Mouse (Mus musculus) liver, embryonic 15.5 days (tissue): Measurements from ENCODE around the gene Cox7a1. TPM values are rescaled to one million over a fixed set of nuclear protein-coding genes. Genes with fewer than 3 reads are reported as not detected.

Experiments used
- ATAC-seq: fragments of 200-750 bp; cut with Nextera tagmentation; 2 replicates; pipeline ENCODE4 v1.8.0; 2017; ENCODE audit warnings: moderate number of reproducible peaks, mild to moderate bottlenecking, moderate library complexity; ENCODE audit not compliant: insufficient read depth
- H3K27ac ChIP-seq: fragments of 300-500 bp; sonication (generic); replicated peaks from 2 replicates; pipeline ENCODE4 v1.5.1; 2015; ENCODE audit warnings: mild to moderate bottlenecking, inconsistent platforms
- H3K27me3 ChIP-seq: fragments of 300-500 bp; sonication (generic); 2 replicates; pipeline ENCODE4 v1.6.1; 2015; ENCODE audit warnings: mild to moderate bottlenecking, inconsistent platforms
- H3K36me3 ChIP-seq: fragments of 300-500 bp; sonication (generic); replicated peaks from 2 replicates; pipeline ENCODE4 v1.6.1; 2015; ENCODE audit warnings: moderate library complexity, mild to moderate bottlenecking, inconsistent platforms
- H3K4me1 ChIP-seq: fragments of 300-500 bp; sonication (generic); replicated peaks from 2 replicates; pipeline ENCODE4 v1.6.1; 2015; ENCODE audit warnings: inconsistent platforms
- H3K4me2 ChIP-seq: fragments of 300-500 bp; sonication (generic); 2 replicates; pipeline ENCODE4 v1.6.1; 2015; ENCODE audit warnings: moderate library complexity, mild to moderate bottlenecking, inconsistent platforms
- H3K4me3 ChIP-seq: fragments of 300-500 bp; sonication (generic); replicated peaks from 2 replicates; pipeline ENCODE4 v1.5.1; 2015; ENCODE audit warnings: mild to moderate bottlenecking, inconsistent platforms
- H3K9ac ChIP-seq: fragments of 300-500 bp; sonication (generic); 2 replicates; pipeline ENCODE4 v1.6.1; 2015; ENCODE audit warnings: moderate library complexity, mild to moderate bottlenecking, inconsistent platforms
- H3K9me3 ChIP-seq: fragments of 300-500 bp; sonication (generic); replicated peaks from 2 replicates; pipeline ENCODE4 v1.6.1; 2016; ENCODE audit warnings: inconsistent platforms
- WGBS: fragments of 180-500 bp; shearing (Covaris S2); methylation state at CpG from one replicate; pipeline ENCODE4 v1.1.7; 2015; ENCODE audit warnings: mixed read lengths; ENCODE audit not compliant: insufficient replicate concordance; 5-methylcytosine and 5-hydroxymethylcytosine counted together
- polyA plus RNA-seq: library from polyadenylated mRNA; unstranded; fragments of >200 nt; fragmentation: Nextera tagmentation; extraction: Ambion mirVana; gene quantifications from 2 replicates; pipeline ENCODE4 v1.2.1, GENCODE M21; 2015

Gene Cox7a1
- 5.6 and 7.7 TPM in 2 replicates for polyA plus RNA-seq

- no peaks in the 10 kb centered on the region for H3K9me3 ChIP-seq
- WGBS, result 0% methylated on average over 11 of the region's 11 CpGs
- 0 out of 2 replicates have a peak within 1 kb of the TSS, but pooled peaks have one; percentile 2 for H3K27ac ChIP-seq
These were observed at the start of gene Cox7a1 for GRCm38 (mm10) chr7:30183879-30184289. Cox7a1 (plus strand) TSS chr7:30184144.

DNA sequence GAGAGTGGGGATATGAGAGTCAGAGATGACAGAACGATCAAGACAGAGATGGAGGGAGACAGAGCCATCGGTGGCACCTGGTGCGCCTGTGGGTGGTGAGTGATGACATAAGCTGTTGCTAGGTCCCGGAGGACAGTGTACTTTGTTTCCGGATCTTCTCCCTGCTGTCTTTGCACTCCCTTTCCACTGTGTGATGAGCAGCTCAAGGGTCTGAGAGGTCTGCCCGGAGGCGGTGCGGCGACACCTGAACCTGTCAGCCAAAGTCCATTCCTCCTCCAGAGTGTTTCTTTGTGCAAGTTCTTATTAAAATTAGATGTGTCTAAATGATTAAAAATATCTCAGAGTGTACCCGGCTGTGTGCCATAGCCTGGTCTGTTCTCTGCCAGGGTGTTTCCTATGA lies 47.1 kb upstream of the Cox7a1 start:
- Histone ChIP-seq H3K36me3 (peaks cover 21% of the 10 kb centered on the region), H3K9ac (no peak overlapping the region), H3K4me2 (no peak overlapping the region), H3K27ac (no peak overlapping the region), H3K4me1 (no peaks in the 10 kb centered on the region), H3K27me3 (no peaks in the 10 kb centered on the region), H3K4me3 (no peak overlapping the region), H3K9me3 (no peaks in the 10 kb centered on the region)
- 79% methylated on average over 10 of the region's 10 CpGs for WGBS
- no peak for ATAC-seq

More at GRCm38 (mm10) chr7:30183879-30184289, at the start of gene Cox7a1:
- Histone ChIP-seq H3K4me1 (peaks cover 17% of the 10 kb centered on the region), H3K9ac (no peak within 1 kb of the TSS), H3K36me3 (peaks cover 38% of the 10 kb centered on the region), H3K27me3 (no peaks in the 10 kb centered on the region), H3K4me2 (peak within 1 kb of the TSS; percentile 66), H3K4me3 (peak within 1 kb of the TSS; percentile 37)
- ATAC-seq, result peak; percentile 84

GRCm38 (mm10) chr7:30143170-30143554 lies 40.8 kb upstream of the Cox7a1 start:
- H3K9ac ChIP-seq, result peak overlapping the region; percentile 15; the same call in 1 of the 2 replicates
- H3K36me3 ChIP-seq, result no peaks in the 10 kb centered on the region
- H3K4me1 ChIP-seq, result 0 out of 2 replicates have a peak, but pooled peaks cover 4% of the 10 kb centered on the region
- H3K9me3 ChIP-seq, result no peaks in the 10 kb centered on the region
- peaks cover 8% of the 10 kb centered on the region; the same call in 1 of the 2 replicates for H3K27me3 ChIP-seq
- no peak for ATAC-seq
- H3K4me2 ChIP-seq, result peak overlapping the region; percentile 60
- H3K4me3 ChIP-seq, result peak overlapping the region; percentile 53
- WGBS, result 14% methylated on average over 8 of the region's 8 CpGs
- no peak overlapping the region for H3K27ac ChIP-seq

DNA sequence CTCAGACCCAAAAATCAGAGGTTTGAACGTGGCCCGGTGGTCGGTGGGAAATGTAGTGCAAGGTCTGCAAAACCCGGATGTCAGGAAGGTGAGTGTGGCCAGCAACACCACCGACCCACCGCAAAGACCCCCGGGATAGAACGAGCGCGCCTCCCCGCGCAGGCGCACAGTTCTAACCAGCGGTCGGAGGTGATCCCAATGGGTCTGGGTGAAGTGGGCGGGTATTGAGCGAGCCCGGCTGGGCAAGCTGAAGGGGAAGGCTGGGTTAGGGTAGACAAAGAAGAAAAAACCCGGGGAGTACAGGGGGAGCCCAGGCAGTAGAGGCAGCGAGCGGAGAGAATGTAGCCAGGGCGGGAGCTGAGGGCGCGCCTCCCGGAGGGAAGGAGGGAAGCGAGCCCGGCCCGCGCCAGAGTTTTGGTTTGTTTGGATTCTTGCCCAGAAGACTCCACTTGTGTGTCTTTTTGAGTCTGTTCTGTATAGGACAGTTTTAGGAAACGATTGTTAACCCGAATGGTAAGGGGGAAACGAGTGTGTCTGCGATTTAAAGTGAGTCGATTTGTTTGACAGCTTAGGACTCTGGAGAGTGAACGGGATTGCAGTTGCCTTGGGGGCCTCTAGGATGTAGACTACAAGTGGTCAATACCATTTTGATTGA lies 40.3 kb upstream of the Cox7a1 start:
- Histone ChIP-seq H3K36me3 (no peaks in the 10 kb centered on the region), H3K27ac (no peak overlapping the region; the same call in 1 of the 2 replicates), H3K4me1 (0 out of 2 replicates have a peak, but pooled peaks cover 4% of the 10 kb centered on the region), H3K9ac (peak overlapping the region; percentile 15; the same call in 1 of the 2 replicates), H3K9me3 (no peaks in the 10 kb centered on the region), H3K4me3 (peak overlapping the region; percentile 53), H3K4me2 (peak overlapping the region; percentile 60), H3K27me3 (peaks cover 8% of the 10 kb centered on the region; the same call in 1 of the 2 replicates)
- peak; percentile 60 for ATAC-seq
- WGBS, result 5% methylated on average over 35 of the region's 35 CpGs

DNA sequence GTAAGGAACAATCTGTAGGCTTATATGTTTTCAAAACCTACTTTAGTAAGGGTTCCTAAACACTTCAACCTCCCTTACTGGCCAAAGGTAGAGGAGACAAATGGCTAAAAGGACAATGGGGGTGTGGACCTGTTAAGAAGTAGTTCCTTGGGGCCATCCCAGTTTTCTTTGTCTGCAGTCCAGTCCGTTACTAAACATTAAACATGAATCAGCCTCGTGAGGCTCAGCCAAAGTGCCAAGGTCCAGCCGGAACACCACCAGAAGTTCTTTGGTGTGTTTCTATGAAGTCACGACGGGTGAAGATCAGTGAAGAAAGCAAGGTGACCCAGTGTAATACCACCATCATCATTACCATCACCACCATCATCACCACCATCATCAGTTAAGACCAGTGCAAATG lies 36.9 kb upstream of the Cox7a1 start:
- H3K36me3 ChIP-seq, result peaks cover 19% of the 10 kb centered on the region

GRCm38 (mm10) chr7:30154040-30154439 lies 29.9 kb upstream of the Cox7a1 start:
- Histone ChIP-seq H3K9me3 (peaks cover 26% of the 10 kb centered on the region), H3K27me3 (no peaks in the 10 kb centered on the region), H3K4me3 (no peak overlapping the region), H3K27ac (no peak overlapping the region), H3K4me2 (no peak overlapping the region), H3K36me3 (peaks cover 72% of the 10 kb centered on the region), H3K9ac (no peak overlapping the region), H3K4me1 (no peaks in the 10 kb centered on the region)
- WGBS, result 87% methylated on average over 1 of the region's 1 CpGs
- no peak for ATAC-seq

More for the DNA sequence above, 36.9 kb upstream of the Cox7a1 start:
- Histone ChIP-seq H3K4me2 (no peak overlapping the region), H3K27me3 (peaks cover 8% of the 10 kb centered on the region; the same call in 1 of the 2 replicates), H3K9me3 (peaks cover 12% of the 10 kb centered on the region), H3K4me3 (no peak overlapping the region), H3K9ac (no peak overlapping the region), H3K4me1 (0 out of 2 replicates have a peak, but pooled peaks cover 4% of the 10 kb centered on the region), H3K27ac (no peak overlapping the region)
- ATAC-seq, result no peak
- 84% methylated on average over 5 of the region's 5 CpGs for WGBS

DNA sequence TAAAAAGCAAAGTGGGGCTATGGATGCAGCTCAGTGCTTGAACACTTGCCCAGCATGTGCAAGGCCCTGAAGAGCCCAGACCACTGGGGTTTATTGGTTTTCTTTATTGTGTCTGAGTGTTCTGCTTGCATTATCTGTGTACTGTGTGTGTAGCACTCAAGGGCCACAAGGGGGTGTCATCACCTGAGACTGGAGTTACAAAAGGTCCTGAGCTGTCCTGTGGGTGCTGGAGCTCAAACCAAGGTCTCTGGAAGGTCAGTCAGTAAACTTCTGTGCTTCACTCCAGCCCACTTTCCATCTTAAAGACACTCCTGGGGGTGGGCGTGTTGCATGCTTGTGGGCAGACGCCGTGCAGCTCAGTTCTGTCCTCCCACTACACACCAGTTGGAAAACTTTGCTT lies 28.4 kb upstream of the Cox7a1 start:
- Histone ChIP-seq H3K27me3 (no peaks in the 10 kb centered on the region), H3K27ac (no peak overlapping the region), H3K9me3 (peaks cover 26% of the 10 kb centered on the region), H3K4me2 (no peak overlapping the region), H3K36me3 (peaks cover 76% of the 10 kb centered on the region), H3K9ac (no peak overlapping the region), H3K4me3 (no peak overlapping the region), H3K4me1 (no peaks in the 10 kb centered on the region)
- no peak for ATAC-seq
- 92% methylated on average over 3 of the region's 3 CpGs for WGBS

- Histone ChIP-seq H3K4me1 (peaks cover 13% of the 10 kb centered on the region; the same call in 1 of the 2 replicates), H3K27ac (no peak overlapping the region), H3K27me3 (no peaks in the 10 kb centered on the region), H3K4me2 (no peak overlapping the region), H3K4me3 (no peak overlapping the region), H3K36me3 (peaks cover 87% of the 10 kb centered on the region), H3K9me3 (peaks cover 14% of the 10 kb centered on the region), H3K9ac (no peak overlapping the region)
- WGBS, result 89% methylated on average over 5 of the region's 5 CpGs
- no peak for ATAC-seq
These were observed 20.8 kb upstream of the Cox7a1 start for GRCm38 (mm10) chr7:30163113-30163512.

- peaks cover 19% of the 10 kb centered on the region for H3K4me1 ChIP-seq
- H3K4me3 ChIP-seq, result no peak overlapping the region
- ATAC-seq, result no peak
- no peaks in the 10 kb centered on the region for H3K27me3 ChIP-seq
- no peak overlapping the region for H3K27ac ChIP-seq
- H3K9me3 ChIP-seq, result peaks cover 14% of the 10 kb centered on the region
- H3K36me3 ChIP-seq, result peaks cover 72% of the 10 kb centered on the region
- H3K4me2 ChIP-seq, result no peak overlapping the region
- H3K9ac ChIP-seq, result no peak overlapping the region
- WGBS, result 87% methylated on average over 2 of the region's 2 CpGs
These were observed 19.2 kb upstream of the Cox7a1 start for GRCm38 (mm10) chr7:30164745-30165144.

DNA sequence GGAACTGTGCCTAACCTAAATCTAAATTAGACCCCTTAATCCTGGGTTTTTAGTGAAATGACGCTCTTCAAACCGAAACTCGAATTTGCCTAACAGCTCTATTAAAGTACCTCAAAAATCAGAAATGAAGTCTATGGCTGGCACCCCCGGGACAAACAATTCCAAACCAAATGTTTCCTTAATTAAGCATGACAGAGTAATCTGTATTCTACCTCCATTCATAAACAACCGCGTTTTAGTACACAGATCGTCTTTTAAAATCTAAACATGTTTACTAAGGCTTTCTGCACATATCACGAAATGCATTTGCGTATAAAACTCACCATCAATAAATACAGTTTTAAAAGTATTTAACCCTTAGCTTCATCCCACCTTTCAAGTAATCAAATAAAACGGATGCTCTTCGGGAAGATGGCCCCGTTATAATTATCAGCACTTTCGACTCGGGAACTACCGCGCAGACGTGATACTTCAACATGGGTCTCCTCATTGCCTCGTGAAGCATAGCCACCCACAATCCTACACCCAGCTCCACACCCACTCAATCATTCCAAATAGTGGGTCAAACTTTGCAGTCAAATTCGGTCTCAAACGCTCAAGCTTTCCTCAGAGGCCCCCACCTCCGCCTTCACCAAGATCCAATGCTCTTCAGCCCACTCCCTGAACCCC lies 14.9 kb upstream of the Cox7a1 start:
- Histone ChIP-seq H3K4me2 (peak overlapping the region; percentile 87), H3K36me3 (peaks cover 31% of the 10 kb centered on the region), H3K4me3 (peak overlapping the region; percentile 90), H3K27me3 (no peaks in the 10 kb centered on the region), H3K4me1 (peaks cover 30% of the 10 kb centered on the region), H3K27ac (peak overlapping the region; percentile 87), H3K9ac (peak overlapping the region; percentile 90), H3K9me3 (no peaks in the 10 kb centered on the region)
- ATAC-seq, result peak; percentile 31
- 3% methylated on average over 21 of the region's 21 CpGs for WGBS

GRCm38 (mm10) chr7:30169583-30170282 lies 14.2 kb upstream of the Cox7a1 start, which contains the start of gene Zfp146:
Zfp146 (minus strand) TSS chr7:30169750.
- peak; percentile 99 for ATAC-seq
- H3K27ac ChIP-seq, result peak within 1 kb of the TSS; percentile 87
- H3K4me1 ChIP-seq, result peaks cover 30% of the 10 kb centered on the region
- peak within 1 kb of the TSS; percentile 90 for H3K9ac ChIP-seq
- no peaks in the 10 kb centered on the region for H3K9me3 ChIP-seq
- peaks cover 26% of the 10 kb centered on the region for H3K36me3 ChIP-seq
- under 1% methylated on average over 36 of the region's 36 CpGs for WGBS
- no peaks in the 10 kb centered on the region for H3K27me3 ChIP-seq
- peak within 1 kb of the TSS; percentile 90 for H3K4me3 ChIP-seq
- peak within 1 kb of the TSS; percentile 87 for H3K4me2 ChIP-seq
